Mouse (Mus musculus): ENCODE data around the gene Atp1a1. TPM values are rescaled to one million over a fixed set of nuclear protein-coding genes. Genes with fewer than 3 reads are reported as not detected.

Atp1a1 gene
- total RNA-seq, 4 experiments from 2014 or later = 480 to 507 (median 482) TPM

GRCm38 (mm10) chr3:101556712-101557111 is 47.8 kb downstream of the Atp1a1 start:
- DNase-seq (ENCODE audit: low spot score in 2 of 2) = no peak

DNA sequence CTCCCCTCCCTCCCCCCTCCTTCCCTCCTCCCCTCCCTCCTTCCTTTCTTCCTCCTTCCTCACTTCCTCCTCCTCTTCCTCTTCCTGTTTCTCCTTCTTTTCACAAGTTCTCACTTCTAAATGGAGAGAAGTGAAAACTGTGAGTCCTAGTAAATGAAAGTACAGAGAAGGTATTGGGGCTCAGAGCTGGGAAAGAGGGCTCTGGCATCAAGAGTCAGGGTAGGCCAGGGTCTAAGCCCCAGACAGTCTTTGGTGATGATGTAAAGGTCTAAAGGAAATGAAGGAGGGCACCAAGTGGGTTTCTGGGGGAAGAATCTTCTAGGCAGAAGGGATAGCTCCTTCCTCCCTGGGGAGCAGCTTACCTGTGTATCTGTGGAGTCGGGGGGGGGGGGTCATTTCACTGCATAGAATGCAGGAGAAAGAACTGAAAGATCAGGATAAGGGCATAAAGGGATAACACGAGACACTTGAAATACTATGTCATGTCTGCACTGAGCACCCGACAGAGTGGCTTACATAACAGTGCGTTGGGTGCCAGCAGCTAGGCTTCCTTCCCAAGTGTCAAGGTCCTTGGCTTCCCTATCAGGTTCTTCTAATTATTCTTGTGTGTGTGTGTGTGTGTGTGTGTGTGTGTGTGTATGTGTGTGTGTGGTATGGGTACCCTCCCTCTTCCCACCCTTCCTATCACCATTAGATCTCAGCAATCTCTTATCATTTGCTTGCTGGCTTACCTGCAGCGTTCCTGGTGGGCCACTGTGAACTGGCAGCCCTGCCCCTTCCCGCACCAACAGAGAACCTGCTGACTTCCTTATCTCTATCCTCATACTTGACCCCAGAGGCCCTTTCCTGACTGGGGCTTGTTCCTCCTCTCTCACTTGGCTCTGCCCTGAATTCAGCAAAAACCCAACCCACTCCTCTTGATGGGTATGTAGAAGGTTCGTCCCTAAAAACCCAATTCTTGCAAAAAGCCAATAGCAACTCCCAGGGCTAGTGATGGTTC is 51.6 kb downstream of the Atp1a1 start:
- no peak for DNase-seq (ENCODE audit: low spot score in 2 of 2)

GRCm38 (mm10) chr3:101551457-101552230 is 52.8 kb downstream of the Atp1a1 start:
- DNase-seq (ENCODE audit: low spot score in 2 of 2) = peak; percentile 68 to 79

DNA sequence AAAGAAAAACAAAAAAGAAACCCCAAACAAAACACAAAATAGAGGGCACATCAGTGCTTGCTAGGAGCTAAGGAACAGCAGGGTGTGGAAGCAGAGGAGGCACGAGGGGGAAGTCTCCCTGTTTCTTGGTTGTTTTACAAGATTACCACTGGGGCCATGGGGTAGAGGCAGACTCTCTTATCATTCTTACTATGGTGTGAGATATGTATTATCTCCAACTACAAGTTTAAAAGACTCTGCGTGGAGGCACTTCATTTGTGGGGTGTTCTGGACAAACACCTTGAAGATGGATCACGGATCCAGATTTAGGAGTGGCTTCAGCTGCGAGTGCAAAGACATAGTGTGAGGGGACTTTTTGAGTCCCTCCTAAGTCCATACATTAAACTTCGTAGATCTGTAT is 54.7 kb downstream of the Atp1a1 start:
- no peak for DNase-seq (ENCODE audit: low spot score in 2 of 2)

DNA sequence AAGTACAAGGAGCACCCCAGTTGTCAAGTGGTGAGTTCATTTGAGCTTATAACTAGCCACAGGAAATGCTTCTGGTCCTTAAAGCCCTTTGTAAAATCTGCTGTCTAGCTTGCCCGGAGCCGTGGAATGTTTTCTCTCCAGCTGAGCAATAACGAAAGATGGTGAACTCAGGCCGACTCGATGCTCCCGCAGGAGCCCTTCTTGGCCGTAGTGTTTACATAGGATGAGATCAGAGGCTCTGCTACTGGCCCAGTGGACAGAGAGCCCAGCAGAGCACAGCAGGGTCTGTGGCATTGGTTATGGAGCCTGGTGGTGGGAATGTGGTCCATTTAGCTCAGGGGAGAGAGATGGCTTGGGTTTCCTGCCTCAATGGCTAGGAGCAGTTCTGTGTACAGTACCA is 60.4 kb downstream of the Atp1a1 start:
- no peak for DNase-seq (ENCODE audit: low spot score in 2 of 2)

DNA sequence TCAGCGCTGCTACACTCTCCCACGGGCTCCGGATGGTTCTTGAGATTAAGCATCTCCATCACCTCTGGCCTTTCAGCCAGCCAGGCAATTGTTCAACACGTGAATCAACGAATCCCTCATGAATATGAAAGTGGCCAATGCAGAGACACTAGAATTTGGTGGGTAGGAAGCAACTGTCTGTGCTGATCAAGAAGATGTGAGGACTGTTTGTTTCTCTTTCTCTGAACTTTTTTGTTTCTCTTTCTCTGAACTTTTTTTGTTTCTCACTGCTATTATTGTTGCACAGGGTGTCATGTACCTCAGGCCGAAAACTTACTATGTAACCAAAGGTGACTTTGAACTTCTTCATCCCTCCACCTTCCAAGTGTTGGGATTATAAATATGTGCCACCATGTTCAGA is 62.9 kb downstream of the Atp1a1 start:
- no peak for DNase-seq (ENCODE audit: low spot score in 2 of 2)

DNA sequence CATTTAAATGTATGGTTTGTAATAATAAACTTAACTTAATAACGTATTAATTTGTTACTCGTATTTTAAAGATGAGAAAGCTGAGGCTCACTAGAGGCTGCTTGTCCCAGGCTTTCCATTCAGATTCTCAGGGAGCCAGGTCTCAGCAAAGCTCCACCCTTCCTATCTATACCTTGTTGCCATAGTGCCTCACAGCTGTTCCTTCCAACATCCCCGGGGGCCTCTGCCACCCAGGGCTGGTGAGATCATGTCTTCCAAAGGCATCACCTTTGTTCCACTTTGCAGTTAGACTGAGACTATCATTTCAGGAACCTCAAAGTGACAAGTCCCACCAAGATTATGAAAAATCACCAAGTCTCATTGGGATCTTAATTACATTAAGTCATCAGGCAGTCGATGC is 63.9 kb downstream of the Atp1a1 start:
- no peak for DNase-seq (ENCODE audit: low spot score in 2 of 2)

DNA sequence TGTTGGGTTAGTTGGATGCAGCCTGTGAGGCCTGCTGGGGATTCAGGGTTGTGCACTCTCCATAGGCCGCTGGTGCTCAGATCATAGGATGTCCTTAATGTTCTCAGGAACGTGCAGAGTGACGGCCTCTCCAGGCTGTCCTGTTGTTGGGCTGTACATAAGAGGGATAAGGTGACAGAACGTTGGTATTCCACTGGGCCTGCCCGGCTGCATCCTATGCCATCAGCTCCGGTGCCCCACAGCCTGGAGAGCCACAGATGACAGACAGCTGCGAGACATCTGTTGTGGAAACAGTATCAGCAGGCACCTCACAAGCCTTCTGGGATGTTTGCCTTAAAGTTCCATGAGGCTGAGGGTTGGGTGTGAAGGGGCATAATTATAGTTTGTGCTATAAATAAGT is 68.2 kb downstream of the Atp1a1 start:
- DNase-seq (ENCODE audit: low spot score in 2 of 2) = no peak

GRCm38 (mm10) chr3:101534311-101534710 is 70.2 kb downstream of the Atp1a1 start:
- no peak for DNase-seq (ENCODE audit: low spot score in 2 of 2)

GRCm38 (mm10) chr3:101533373-101533772 is 71.1 kb downstream of the Atp1a1 start:
- no peak for DNase-seq (ENCODE audit: low spot score in 2 of 2)

DNA sequence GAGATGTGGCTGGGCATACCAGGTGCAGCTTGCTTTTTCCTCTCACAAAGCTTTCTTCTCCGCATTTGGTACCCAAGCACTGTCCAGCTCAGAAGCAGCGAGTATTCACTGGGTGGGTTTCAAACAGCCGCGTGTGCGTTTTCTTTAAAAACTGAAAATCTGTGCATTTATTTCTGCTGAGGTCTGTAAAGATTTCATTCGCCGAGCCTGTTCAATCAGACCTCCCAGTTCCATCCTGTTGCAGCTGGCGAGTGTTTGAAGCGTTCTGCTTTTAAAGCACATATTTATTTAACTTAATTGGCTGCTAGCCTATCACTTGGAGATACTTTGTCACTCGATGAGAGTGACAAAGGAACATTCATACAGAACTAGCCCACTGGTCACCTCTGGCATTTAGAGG is 73.6 kb downstream of the Atp1a1 start:
- DNase-seq (ENCODE audit: low spot score in 2 of 2) = no peak

DNA sequence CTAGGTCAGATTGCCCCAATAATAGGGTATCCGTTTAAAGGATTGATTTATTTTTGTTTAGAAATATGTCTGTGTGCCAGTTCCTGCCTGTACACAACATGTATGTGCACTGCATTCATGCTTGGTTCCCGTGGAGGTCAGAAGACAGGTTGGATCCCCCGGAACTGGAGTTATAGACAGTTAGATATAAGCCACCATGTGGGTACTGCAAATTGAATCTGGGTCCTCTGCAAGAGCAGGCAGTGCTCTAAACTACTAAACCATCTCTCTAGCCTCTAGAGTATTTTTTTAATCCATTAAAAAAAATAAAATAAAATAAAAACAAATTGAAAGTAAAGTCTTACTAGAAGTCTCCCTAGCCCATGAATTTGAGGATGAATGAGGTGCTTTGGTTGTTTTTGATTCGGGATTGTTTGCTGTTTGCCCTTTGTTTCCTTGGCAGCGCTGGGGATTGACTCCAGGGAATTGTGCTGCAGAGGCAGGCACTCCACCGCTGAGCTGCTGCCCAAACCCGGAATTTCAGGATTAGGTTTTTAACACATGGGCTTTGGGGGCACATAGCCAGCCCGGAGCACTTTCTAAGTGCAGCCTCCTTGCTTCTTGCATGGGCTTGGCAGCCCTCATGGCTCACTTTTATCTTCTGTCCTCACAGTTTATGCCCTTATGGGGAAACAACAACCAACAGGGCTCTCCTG is 75.4 kb downstream of the Atp1a1 start:
- DNase-seq (ENCODE audit: low spot score in 2 of 2) = no peak

DNA sequence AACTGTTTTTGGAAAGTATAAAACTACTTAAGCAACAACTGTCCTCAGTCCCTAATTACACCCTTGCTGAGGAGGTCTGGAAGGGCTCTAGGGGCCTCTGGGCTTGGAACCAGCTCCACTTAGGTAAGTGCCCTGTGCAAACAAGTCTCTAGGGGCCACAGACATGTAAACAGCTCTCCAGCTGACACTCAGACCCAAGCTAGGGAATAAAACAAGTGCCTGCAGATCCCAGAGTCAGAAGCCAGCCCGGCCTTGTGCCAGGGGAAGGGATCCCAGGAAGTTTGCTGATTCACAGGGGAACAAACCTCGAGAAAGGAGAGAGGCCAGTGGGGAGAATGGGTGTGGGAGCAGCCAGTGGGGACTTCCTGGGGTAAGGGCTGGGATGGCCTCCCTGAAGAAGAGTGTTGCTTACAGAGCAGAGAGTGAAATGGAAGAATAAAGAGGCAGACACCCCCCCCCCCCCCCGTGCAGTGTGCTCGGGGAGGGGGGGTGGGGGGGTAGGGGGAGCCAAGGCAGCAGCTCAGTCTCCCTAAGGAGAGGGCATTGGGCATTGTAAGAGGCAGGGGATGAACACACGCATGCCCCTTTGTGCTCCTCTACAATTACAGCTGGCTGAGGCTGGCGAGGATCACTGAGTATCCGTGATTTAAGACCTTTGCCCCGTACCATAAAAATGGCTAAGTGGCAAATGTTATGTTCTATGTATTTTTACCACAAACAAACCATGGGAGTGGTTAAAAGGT is 76.2 kb downstream of the Atp1a1 start:
- DNase-seq (ENCODE audit: low spot score in 2 of 2) = no peak

GRCm38 (mm10) chr3:101526603-101527002 is 77.9 kb downstream of the Atp1a1 start:
- no peak for DNase-seq (ENCODE audit: low spot score in 2 of 2)

Other genes starting within 250 kb of the Atp1a1 start
- gene Igsf3, start 227.6 kb downstream of the Atp1a1 start, total RNA-seq (2022) = 10 to 100 TPM; 16.4 to 17.7 (median 16.9) TPM
- not detected for gene Mab21l3, start 244.3 kb upstream of the Atp1a1 start, total RNA-seq (2022)

Data from layer of hippocampus, adult 8-10 months (tissue).